Mouse (Mus musculus) stomach, embryonic 14.5 days (tissue): ENCODE results near the gene 1500015O10Rik. TPM values are rescaled to one million over a fixed set of nuclear protein-coding genes. Genes with fewer than 3 reads are reported as not detected.

Experiments used
- ATAC-seq: fragments of 200-750 bp; cut with Nextera tagmentation; 2 replicates; pipeline ENCODE4 v1.8.0; 2017; ENCODE audit warnings: low read depth, moderate TSS enrichment; ENCODE audit not compliant: insufficient number of reproducible peaks, insufficient read depth, low FRiP score
- H3K27ac ChIP-seq: fragments of 300-500 bp; sonication (generic); 2 replicates; pipeline ENCODE4 v1.5.1; 2014; ENCODE audit warnings: mild to moderate bottlenecking, low read length, moderate library complexity, mixed read lengths
- H3K27me3 ChIP-seq: fragments of 300-500 bp; sonication (generic); 2 replicates; pipeline ENCODE4 v1.6.1; 2014; ENCODE audit warnings: low read length, control low read depth, mixed read lengths; ENCODE audit not compliant: control insufficient read depth, insufficient read depth
- H3K36me3 ChIP-seq: fragments of 300-500 bp; sonication (generic); 2 replicates; pipeline ENCODE4 v1.6.1; 2014; ENCODE audit warnings: mild to moderate bottlenecking, control low read depth, low read length, moderate library complexity, mixed read lengths; ENCODE audit not compliant: control insufficient read depth, insufficient read depth
- H3K4me1 ChIP-seq: fragments of 300-500 bp; sonication (generic); 2 replicates; pipeline ENCODE4 v1.6.1; 2014; ENCODE audit warnings: low read length, control low read depth, mixed read lengths; ENCODE audit not compliant: control insufficient read depth, insufficient read depth
- H3K4me2 ChIP-seq: fragments of 300-500 bp; sonication (generic); replicated peaks from 2 replicates; pipeline ENCODE4 v1.6.1; 2014; ENCODE audit warnings: low read depth, low read length, control low read depth
- H3K4me3 ChIP-seq: fragments of 300-500 bp; sonication (generic); 2 replicates; pipeline ENCODE4 v1.5.1; 2014; ENCODE audit warnings: low read depth, low read length, control low read depth
- H3K9ac ChIP-seq: fragments of 300-500 bp; sonication (generic); replicated peaks from 2 replicates; pipeline ENCODE4 v1.6.1; 2014; ENCODE audit warnings: low read depth, mild to moderate bottlenecking, control low read depth, low read length, moderate library complexity, mixed read lengths
- H3K9me3 ChIP-seq: fragments of 300-500 bp; sonication (generic); 2 replicates; pipeline ENCODE4 v1.6.1; 2016; ENCODE audit warnings: low read depth, low read length, control low read depth; ENCODE audit not compliant: control insufficient read depth
- WGBS: fragments of 180-500 bp; shearing (Covaris S2); extraction: QIAGEN DNeasy Blood & Tissue Kit; methylation state at CpG from one replicate; pipeline ENCODE4 v1.1.7; 2014; 5-methylcytosine and 5-hydroxymethylcytosine counted together
- polyA plus RNA-seq: library from polyadenylated mRNA; unstranded; fragments of >200 nt; fragmentation: Nextera tagmentation; extraction: Ambion mirVana; gene quantifications from 2 replicates; pipeline ENCODE4 v1.2.1, GENCODE M21; 2014

Gene 1500015O10Rik
- polyA plus RNA-seq, 1 experiment from 2014 or later, result 2.6 TPM

DNA sequence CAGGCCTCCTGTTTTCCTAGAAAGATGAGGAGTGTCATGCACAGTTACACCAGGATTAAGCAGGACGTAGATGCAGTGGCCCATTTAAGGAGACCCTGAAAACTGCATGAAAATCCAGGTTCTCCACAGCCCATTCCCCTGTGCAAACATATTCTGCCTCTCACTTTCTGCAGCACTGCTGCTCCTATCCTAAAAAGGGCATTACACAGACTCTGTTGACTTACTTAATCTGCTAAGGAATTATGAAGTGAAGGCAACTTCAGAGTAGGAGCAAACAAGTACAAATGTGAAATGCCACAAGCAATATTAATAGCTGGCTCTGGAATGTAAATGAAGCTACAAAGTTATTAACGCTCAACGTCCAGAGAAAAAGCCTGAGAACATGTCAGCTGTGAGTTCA lies 51.3 kb downstream of the 1500015O10Rik start:
- H3K27me3 ChIP-seq, result no peaks in the 10 kb centered on the region
- ATAC-seq, result 0 out of 2 replicates have a peak, but pooled peaks have one; percentile 56
- 40% methylated on average over 3 of the region's 3 CpGs for WGBS
- peaks cover 4% of the 10 kb centered on the region; the same call in 1 of the 2 replicates for H3K4me1 ChIP-seq
- peak overlapping the region; percentile 82 for H3K27ac ChIP-seq
- H3K36me3 ChIP-seq, result peaks cover 9% of the 10 kb centered on the region; the same call in 1 of the 2 replicates
- no peak overlapping the region for H3K9ac ChIP-seq
- H3K9me3 ChIP-seq, result no peaks in the 10 kb centered on the region
- no peak overlapping the region for H3K4me2 ChIP-seq
- no peak overlapping the region for H3K4me3 ChIP-seq

DNA sequence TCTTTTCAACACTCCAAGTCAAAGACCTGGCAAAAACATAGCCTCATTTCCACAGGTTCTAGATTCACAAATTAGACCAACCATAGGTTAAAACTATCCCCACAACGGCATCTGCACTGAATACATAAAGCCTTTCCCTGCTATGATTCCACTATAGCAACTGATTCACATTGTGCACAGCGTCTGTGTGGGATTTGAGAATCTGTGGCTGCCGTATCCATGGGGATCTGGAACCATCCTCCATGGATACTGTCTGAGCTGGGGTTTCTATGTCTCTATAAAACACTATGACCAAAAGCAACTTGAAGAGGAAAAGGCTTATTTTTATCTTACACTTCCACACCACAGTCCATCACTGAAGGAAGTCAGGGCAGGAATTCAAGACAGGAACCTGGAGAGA lies 52.3 kb downstream of the 1500015O10Rik start:
- no peaks in the 10 kb centered on the region for H3K9me3 ChIP-seq
- H3K36me3 ChIP-seq, result peaks cover 9% of the 10 kb centered on the region; the same call in 1 of the 2 replicates
- H3K27me3 ChIP-seq, result no peaks in the 10 kb centered on the region
- no peak overlapping the region for H3K9ac ChIP-seq
- no peak overlapping the region for H3K4me3 ChIP-seq
- H3K27ac ChIP-seq, result peak overlapping the region; percentile 74; the same call in 1 of the 2 replicates
- H3K4me1 ChIP-seq, result peaks cover 4% of the 10 kb centered on the region; the same call in 1 of the 2 replicates
- H3K4me2 ChIP-seq, result no peak overlapping the region
- ATAC-seq, result no peak
- 92% methylated on average over 3 of the region's 3 CpGs for WGBS

DNA sequence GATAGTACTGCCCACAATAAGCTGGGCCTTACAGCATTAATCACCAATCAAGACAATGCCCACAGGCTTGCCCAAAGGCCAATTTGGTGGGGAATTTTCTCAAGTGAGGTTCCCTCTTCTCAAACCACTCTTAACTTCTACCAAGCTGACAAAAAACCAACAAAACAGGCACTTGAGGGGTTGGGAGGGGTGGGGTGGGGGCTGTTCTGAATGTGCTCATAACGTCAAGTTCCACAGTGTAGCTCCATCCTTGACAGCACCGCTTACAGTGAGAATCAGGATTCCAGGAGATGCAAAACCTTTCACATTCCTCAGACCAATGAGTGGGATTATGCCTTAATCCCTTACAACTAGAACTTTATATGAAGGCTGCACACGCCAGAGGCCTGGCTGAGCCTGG lies 52.8 kb downstream of the 1500015O10Rik start:
- Histone ChIP-seq H3K27me3 (no peaks in the 10 kb centered on the region), H3K4me3 (no peak overlapping the region), H3K36me3 (peaks cover 9% of the 10 kb centered on the region; the same call in 1 of the 2 replicates), H3K9ac (no peak overlapping the region), H3K4me2 (no peak overlapping the region), H3K4me1 (peaks cover 4% of the 10 kb centered on the region; the same call in 1 of the 2 replicates), H3K9me3 (no peaks in the 10 kb centered on the region), H3K27ac (no peak overlapping the region)
- 70% methylated on average over 3 of the region's 3 CpGs for WGBS
- ATAC-seq, result no peak

DNA sequence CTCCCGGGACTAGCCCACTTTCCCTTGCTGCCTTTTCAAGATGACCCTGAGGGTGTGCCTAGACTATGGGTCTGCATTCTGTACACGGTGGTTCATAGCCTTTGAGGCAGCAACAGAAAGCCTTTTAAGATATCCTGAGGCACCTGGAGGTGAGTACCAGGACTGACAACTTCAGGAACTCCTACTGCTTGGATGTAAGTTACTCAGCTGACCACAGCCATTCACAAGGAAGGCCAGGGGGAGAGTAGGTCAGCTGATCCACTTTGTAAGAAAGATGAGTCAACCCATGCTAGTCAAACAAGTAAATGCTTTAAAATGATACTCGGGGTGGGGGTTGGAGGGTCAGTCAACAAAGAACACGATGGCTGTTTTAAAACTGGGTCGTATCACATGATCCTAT lies 54.9 kb downstream of the 1500015O10Rik start:
- no peaks in the 10 kb centered on the region for H3K36me3 ChIP-seq
- ATAC-seq, result no peak
- WGBS, result 74% methylated on average over 5 of the region's 5 CpGs
- no peak overlapping the region for H3K9ac ChIP-seq
- no peak overlapping the region for H3K4me2 ChIP-seq
- no peak overlapping the region for H3K4me3 ChIP-seq
- H3K27ac ChIP-seq, result no peak overlapping the region
- H3K4me1 ChIP-seq, result peaks cover 4% of the 10 kb centered on the region; the same call in 1 of the 2 replicates
- H3K9me3 ChIP-seq, result no peaks in the 10 kb centered on the region
- no peaks in the 10 kb centered on the region for H3K27me3 ChIP-seq

DNA sequence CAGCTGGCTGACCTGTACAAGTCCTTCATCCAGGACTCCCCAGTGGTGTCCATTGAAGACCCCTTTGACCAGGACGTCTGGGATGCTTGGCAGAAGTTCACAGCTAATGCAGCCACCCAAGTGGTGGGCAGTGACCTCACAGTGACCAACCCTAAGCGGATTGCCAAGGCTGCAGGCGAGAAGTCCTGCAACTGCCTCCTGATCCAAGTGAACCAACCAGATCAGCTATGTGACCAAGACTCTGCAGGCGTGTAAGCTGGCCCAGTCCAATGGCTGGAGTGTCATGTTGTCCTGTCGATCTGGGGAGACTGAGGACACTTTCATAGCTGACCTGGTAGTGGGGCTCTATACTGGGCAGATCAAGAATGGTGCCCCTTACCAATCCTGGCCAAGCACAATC lies 56.3 kb downstream of the 1500015O10Rik start:
- Histone ChIP-seq H3K4me3 (no peak overlapping the region), H3K27me3 (no peaks in the 10 kb centered on the region), H3K9ac (no peak overlapping the region), H3K36me3 (no peaks in the 10 kb centered on the region), H3K4me2 (no peak overlapping the region), H3K4me1 (no peaks in the 10 kb centered on the region), H3K9me3 (no peaks in the 10 kb centered on the region), H3K27ac (no peak overlapping the region)
- WGBS, result 94% methylated on average over 5 of the region's 5 CpGs
- ATAC-seq, result no peak

DNA sequence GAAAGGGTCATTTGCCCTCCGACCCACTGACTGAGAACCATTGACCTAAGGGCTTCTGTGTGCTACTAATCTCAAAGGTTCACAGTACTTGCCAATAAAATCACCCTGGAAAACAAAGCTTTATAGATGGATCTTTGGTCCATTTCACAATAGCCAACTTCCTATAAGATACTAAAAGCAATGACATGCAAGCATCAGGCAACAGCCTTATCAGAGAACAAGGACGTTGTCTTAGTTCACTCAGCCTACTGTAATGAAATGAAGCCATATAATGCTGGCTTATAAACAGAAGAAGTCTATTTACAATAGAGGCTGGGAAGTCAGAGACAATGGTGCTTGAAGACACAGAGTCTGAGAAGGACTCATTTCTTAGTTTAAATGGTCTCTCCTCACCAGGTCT lies 59.4 kb downstream of the 1500015O10Rik start:
- H3K36me3 ChIP-seq, result no peaks in the 10 kb centered on the region
- no peaks in the 10 kb centered on the region for H3K27me3 ChIP-seq
- 81% methylated on average over 2 of the region's 2 CpGs for WGBS
- H3K27ac ChIP-seq, result no peak overlapping the region
- H3K9me3 ChIP-seq, result no peaks in the 10 kb centered on the region
- no peak overlapping the region for H3K4me2 ChIP-seq
- no peak overlapping the region for H3K4me3 ChIP-seq
- ATAC-seq, result no peak
- H3K9ac ChIP-seq, result no peak overlapping the region
- H3K4me1 ChIP-seq, result no peaks in the 10 kb centered on the region

Other genes with a start within 250 kb of the 1500015O10Rik start
- gene Uxs1, start 97.2 kb downstream of the 1500015O10Rik start, polyA plus RNA-seq, result 16.9 and 17.4 TPM in 2 replicates
- gene Tpp2, start 203.0 kb downstream of the 1500015O10Rik start, polyA plus RNA-seq, result 60.4 and 63.6 TPM in 2 replicates